In the genomic region with DNA sequence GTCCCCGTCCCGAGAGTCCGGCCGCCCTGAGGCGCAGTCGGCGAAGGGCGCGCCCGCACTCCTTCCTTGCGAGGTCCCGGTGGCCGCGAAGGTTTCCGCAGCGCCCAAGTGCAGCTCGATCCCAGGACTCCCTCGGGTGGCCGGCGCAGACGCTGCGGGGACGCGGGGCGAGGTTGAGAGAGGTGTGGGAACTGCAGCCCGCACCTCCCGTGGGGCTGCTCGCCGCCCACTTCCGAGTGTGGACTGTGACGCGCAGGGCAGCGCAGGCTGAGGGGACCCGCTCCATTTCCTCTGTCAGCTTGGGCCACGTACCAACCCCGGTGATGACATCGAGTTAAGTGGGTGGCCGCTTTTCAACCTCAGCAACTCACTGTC, we compare ENCODE assay signal across 8 mouse cellular contexts. TPM values are rescaled to one million over a fixed set of nuclear protein-coding genes. Genes with fewer than 3 reads are reported as not detected.
DNase-seq lines count a peak whose midpoint lies in the region; ATAC-seq and TF ChIP-seq lines count a peak whose summit lies in the region.

No protein-coding gene starts in this region.

- H3K4me2 ChIP-seq in forebrain, postnatal 0 days (ENCODE audit: low read depth), result peak overlapping the region; percentile 97

- H3K9ac ChIP-seq in forebrain, postnatal 0 days, result peak overlapping the region; percentile 62

- no peaks in the 10 kb centered on the region for H3K9me3 ChIP-seq in forebrain, postnatal 0 days (ENCODE audit: low read length)
- H3K9me3 ChIP-seq in hindbrain, embryonic 10.5 days, result peaks cover 6% of the 10 kb centered on the region

- peak; percentile 30 for DNase-seq in gastrocnemius, adult 18-20 months (ENCODE audit: low spot score)
- no peak for DNase-seq in gastrocnemius, adult 8-10 months (ENCODE audit: low spot score in 2 of 2)
- DNase-seq in adrenal gland, postnatal 14 days, result peak; percentile 82
- no peak for DNase-seq in forebrain, postnatal 0 days
- peak; percentile 44 for DNase-seq in hindbrain, embryonic 10.5 days (ENCODE audit: low spot score)
- DNase-seq in layer of hippocampus, postnatal 36 days, result peak; percentile 50 to 61
- peak; percentile 14 to 45 for DNase-seq in spleen, postnatal 10 days (ENCODE audit: low spot score in 2 of 2)

- H3K4me3 ChIP-seq in forebrain, postnatal 0 days (ENCODE audit: low read depth, low read length), result peak overlapping the region; percentile 59
- peak overlapping the region; percentile 58 for H3K4me3 ChIP-seq in hindbrain, embryonic 10.5 days
- peak overlapping the region; percentile 22 for H3K4me3 ChIP-seq in macrophage (ENCODE audit: inconsistent target)

- TF ChIP-seq CTCF in forebrain, postnatal 0 days (IDR thresholded peaks at IDR 0.05; ENCODE audit: low read depth), result 0 out of 2 replicates have a peak, but pooled peaks have one; percentile 1

- H3K27ac ChIP-seq in forebrain, postnatal 0 days (ENCODE audit: low read depth, low read length), result peak overlapping the region; percentile 71; the same call in 1 of the 2 replicates
- H3K27ac ChIP-seq in hindbrain, embryonic 10.5 days, result peak overlapping the region; percentile 69
- no peak overlapping the region for H3K27ac ChIP-seq in macrophage

- ATAC-seq in forebrain, postnatal 0 days, result peak; percentile 64

- peaks cover 22% of the 10 kb centered on the region for H3K27me3 ChIP-seq in forebrain, postnatal 0 days (ENCODE audit: insufficient read depth, low read length)
- H3K27me3 ChIP-seq in hindbrain, embryonic 10.5 days (ENCODE audit: insufficient read depth, poor library complexity, severe bottlenecking), result peaks cover 40% of the 10 kb centered on the region

- 2% methylated on average over 37 of the region's 38 CpGs for WGBS in forebrain, postnatal 0 days
- under 1% methylated on average over 38 of the region's 38 CpGs for WGBS in hindbrain, embryonic 10.5 days
- WGBS in macrophage (ENCODE audit: missing documents), result 1% methylated on average over 38 of the region's 38 CpGs

- no peaks in the 10 kb centered on the region for H3K4me1 ChIP-seq in forebrain, postnatal 0 days (ENCODE audit: insufficient read depth)
- peaks cover 17% of the 10 kb centered on the region for H3K4me1 ChIP-seq in hindbrain, embryonic 10.5 days (replicated peaks)

- H3K79me2 ChIP-seq in macrophage (ENCODE audit: inconsistent target), result peaks cover 7% of the 10 kb centered on the region; the same call in 1 of the 2 replicates

- no peaks in the 10 kb centered on the region for H3K36me3 ChIP-seq in forebrain, postnatal 0 days (ENCODE audit: insufficient read depth)
- no peaks in the 10 kb centered on the region for H3K36me3 ChIP-seq in hindbrain, embryonic 10.5 days
- H3K36me3 ChIP-seq in macrophage (ENCODE audit: inconsistent target), result no peaks in the 10 kb centered on the region

RNA-seq across cellular contexts. Expression of gene Disc1, which starts 0.4 kb away (rescaled TPM):
- under 1 TPM; 0.71 to 0.85 TPM for total RNA-seq in gastrocnemius, adult 18-20 months (2021)
- 1 to 10 TPM in 3 of 4 experiments, under 1 TPM in 1; 0.73 to 1.3 (median 1.2) TPM for total RNA-seq in gastrocnemius, adult 8-10 months (2022)
- 3.4 and 3.8 TPM in 2 replicates for total RNA-seq in adrenal gland, postnatal 14 days (2021)
- 2.8 and 6.4 TPM in 2 replicates for total RNA-seq in forebrain, postnatal 0 days (2014; rRNA removed)
- polyA plus RNA-seq in forebrain, postnatal 0 days (2015; fragmentation: Nextera tagmentation; extraction: Ambion mirVana), result 0.58 and 0.73 TPM in 2 replicates
- 1.6 and 2.1 TPM in 2 replicates for polyA plus RNA-seq in hindbrain, embryonic 10.5 days (2016; fragmentation: Nextera tagmentation; extraction: Ambion mirVana)
- total RNA-seq in layer of hippocampus, postnatal 36 days (2021), result 1 to 10 TPM; 4.4 to 6.4 TPM
- total RNA-seq in macrophage (2018; cell fraction: chromatin; rRNA removed), result 10 to 100 TPM; 11.7 to 53.2 (median 26.5) TPM
- 1 to 10 TPM in 23 of 26 experiments, under 1 TPM in 3; 0.78 to 3.7 (median 1.8) TPM for total RNA-seq in macrophage (2018; cell fraction: cytosol; rRNA removed)
- total RNA-seq in macrophage (2018; cell fraction: nucleus; rRNA removed), result 10 to 100 TPM in 14 of 26 experiments, 1 to 10 TPM in 12; 3.5 to 35.8 (median 10.9) TPM
- 0.56 to 2.0 TPM (median 2.0 TPM) in 3 replicates for polyA plus RNA-seq in macrophage (2018)

RNA-seq across cellular contexts. Expression of gene Tsnax, which starts 41.6 kb away (rescaled TPM):
- total RNA-seq in gastrocnemius, adult 18-20 months (2021), result 10 to 100 TPM; 71.4 to 86.4 TPM
- total RNA-seq in gastrocnemius, adult 8-10 months (2022), result 10 to 100 TPM; 82.7 to 94.0 (median 89.4) TPM
- 74.1 and 74.7 TPM in 2 replicates for total RNA-seq in adrenal gland, postnatal 14 days (2021)
- 86.3 and 111 TPM in 2 replicates for total RNA-seq in forebrain, postnatal 0 days (2014; rRNA removed)
- 117 and 146 TPM in 2 replicates for polyA plus RNA-seq in forebrain, postnatal 0 days (2015; fragmentation: Nextera tagmentation; extraction: Ambion mirVana)
- 128 and 131 TPM in 2 replicates for polyA plus RNA-seq in hindbrain, embryonic 10.5 days (2016; fragmentation: Nextera tagmentation; extraction: Ambion mirVana)
- 100 to 1,000 TPM; 135 to 151 TPM for total RNA-seq in layer of hippocampus, postnatal 36 days (2021)
- 10 to 100 TPM in 22 of 26 experiments, 1 to 10 TPM in 4; 5.6 to 54.4 (median 29.0) TPM for total RNA-seq in macrophage (2018; cell fraction: chromatin; rRNA removed)
- total RNA-seq in macrophage (2018; cell fraction: cytosol; rRNA removed), result 10 to 100 TPM; 26.1 to 43.2 (median 37.5) TPM
- 10 to 100 TPM in 24 of 26 experiments, 1 to 10 TPM in 2; 9.4 to 58.5 (median 27.9) TPM for total RNA-seq in macrophage (2018; cell fraction: nucleus; rRNA removed)
- polyA plus RNA-seq in macrophage (2018), result 32.8 to 60.5 TPM (median 37.0 TPM) in 3 replicates

Comparison
In these comparisons a context has a peak if more than half of its experiments do, and no peak if none do; other contexts are left out.
1. DNase-seq: peak in gastrocnemius, adult 18-20 months (single experiment), adrenal gland, postnatal 14 days (single experiment), hindbrain, embryonic 10.5 days (single experiment), layer of hippocampus, postnatal 36 days (2 of 2) and spleen, postnatal 10 days (2 of 2); none in gastrocnemius, adult 8-10 months (0 of 2) and forebrain, postnatal 0 days (single experiment).
2. Peak in every context shown above with its lines, with median percentiles within 50 percentile points of each other: H3K4me3 ChIP-seq.